Mouse (Mus musculus): ENCODE results near the gene Ddrgk1.
A peak's percentile ranks its signal among the peaks of the same experiment; 100 is the strongest.
"Not testable (repeated sequence)": the region's sequence is repeated elsewhere in the genome, so short reads cannot be mapped to it uniquely, and the experiment has no call there.

The Ddrgk1 gene

GRCm38 (mm10) chr2:130653760-130654159 is 10.7 kb downstream of the Ddrgk1 start:
- no peak for DNase-seq (ENCODE audit: extremely low read depth, insufficient read length, low spot score)

- DNase-seq (ENCODE audit: extremely low read depth, insufficient read length, low spot score): no peak
These were observed 11.2 kb downstream of the Ddrgk1 start for GRCm38 (mm10) chr2:130653303-130653702.

GRCm38 (mm10) chr2:130649028-130649427 is 15.4 kb downstream of the Ddrgk1 start:
- not testable (repeated sequence) for DNase-seq (ENCODE audit: extremely low read depth, insufficient read length, low spot score)

- DNase-seq (ENCODE audit: extremely low read depth, insufficient read length, low spot score): no peak
These were observed 19.3 kb downstream of the Ddrgk1 start for GRCm38 (mm10) chr2:130645198-130645597.

GRCm38 (mm10) chr2:130642684-130643369 is 21.6 kb downstream of the Ddrgk1 start, which contains the start of gene Lzts3:
Gene Lzts3, minus strand, starts transcription at chr2:130642803.
- DNase-seq (ENCODE audit: extremely low read depth, insufficient read length, low spot score): peak; percentile 89

GRCm38 (mm10) chr2:130642197-130642660 is 22.2 kb downstream of the Ddrgk1 start:
- DNase-seq (ENCODE audit: extremely low read depth, insufficient read length, low spot score): no peak

GRCm38 (mm10) chr2:130641351-130642025 is 23.0 kb downstream of the Ddrgk1 start:
- no peak for DNase-seq (ENCODE audit: extremely low read depth, insufficient read length, low spot score)

- DNase-seq (ENCODE audit: extremely low read depth, insufficient read length, low spot score): no peak
These were observed 25.2 kb downstream of the Ddrgk1 start for GRCm38 (mm10) chr2:130639276-130639675.

- no peak for DNase-seq (ENCODE audit: extremely low read depth, insufficient read length, low spot score)
These were observed 26.3 kb downstream of the Ddrgk1 start for GRCm38 (mm10) chr2:130638101-130638611.

- DNase-seq (ENCODE audit: extremely low read depth, insufficient read length, low spot score): no peak
These were observed 28.6 kb downstream of the Ddrgk1 start for GRCm38 (mm10) chr2:130635847-130636246.

- DNase-seq (ENCODE audit: extremely low read depth, insufficient read length, low spot score): no peak
These were observed 29.6 kb downstream of the Ddrgk1 start for GRCm38 (mm10) chr2:130634739-130635411.

GRCm38 (mm10) chr2:130634006-130634738 is 30.3 kb downstream of the Ddrgk1 start:
- no peak for DNase-seq (ENCODE audit: extremely low read depth, insufficient read length, low spot score)

- no peak for DNase-seq (ENCODE audit: extremely low read depth, insufficient read length, low spot score)
These were observed 31.4 kb downstream of the Ddrgk1 start for GRCm38 (mm10) chr2:130632887-130633675.

- no peak for DNase-seq (ENCODE audit: extremely low read depth, insufficient read length, low spot score)
These were observed 32.0 kb downstream of the Ddrgk1 start for GRCm38 (mm10) chr2:130632416-130632815.

- peak; percentile 82 for DNase-seq (ENCODE audit: extremely low read depth, insufficient read length, low spot score)
These were observed 34.6 kb downstream of the Ddrgk1 start, which contains the start of the genes Fastkd5 and Ubox5 for GRCm38 (mm10) chr2:130629839-130630203. Gene Fastkd5, minus strand, starts transcription at chr2:130630027. Gene Ubox5, minus strand, starts transcription at chr2:130630038.

GRCm38 (mm10) chr2:130629080-130629838 is 35.2 kb downstream of the Ddrgk1 start:
- DNase-seq (ENCODE audit: extremely low read depth, insufficient read length, low spot score): no peak

- no peak for DNase-seq (ENCODE audit: extremely low read depth, insufficient read length, low spot score)
These were observed 36.0 kb downstream of the Ddrgk1 start for GRCm38 (mm10) chr2:130628424-130628823.

- no peak for DNase-seq (ENCODE audit: extremely low read depth, insufficient read length, low spot score)
These were observed 45.5 kb downstream of the Ddrgk1 start for GRCm38 (mm10) chr2:130618972-130619371.

GRCm38 (mm10) chr2:130613091-130613490 is 51.4 kb downstream of the Ddrgk1 start:
- DNase-seq (ENCODE audit: extremely low read depth, insufficient read length, low spot score): peak; percentile 17
